Mouse (Mus musculus) heart, postnatal 14 days (tissue): ENCODE results near the gene Limch1. TPM values are rescaled to one million over a fixed set of nuclear protein-coding genes. Genes with fewer than 3 reads are reported as not detected.

ENCODE experiments used
- DNase-seq, 2 experiments: peaks; one replicate each; pipeline ENCODE4 v3.0.0; 2021 to 2022
- intact Hi-C: fragments of 180-260 bp; cut with DNase I; formaldehyde crosslinking; loops from one replicate; pipeline ENCODE4 v1.15.1; 2025
- total RNA-seq, 2 experiments: library from RNA; stranded (reverse); gene quantifications; 2 replicates each; pipeline ENCODE4 v1.2.3; 2021

The Limch1 gene
- total RNA-seq, 2 experiments from 2014 or later: 189 to 196 TPM

DNA sequence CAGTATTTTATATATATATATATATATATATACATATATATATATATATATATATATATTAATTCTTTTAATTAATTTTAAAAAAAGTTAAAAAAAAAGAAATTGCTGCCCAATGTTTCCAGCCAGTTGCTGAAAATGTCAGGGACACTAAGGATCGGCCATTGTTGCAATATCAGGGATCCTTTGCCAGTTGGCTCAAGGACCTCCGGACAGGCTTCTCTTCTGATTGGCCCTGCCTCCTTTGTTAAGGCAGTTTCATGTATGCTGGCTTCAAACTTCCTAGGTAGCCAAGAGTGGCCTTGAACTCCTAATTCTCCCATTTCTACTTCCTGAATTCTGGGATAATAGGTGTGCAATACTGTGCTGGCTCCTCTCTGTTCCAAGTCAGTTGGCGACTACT is 6.3 kb upstream of the Limch1 start:
- no peak for DNase-seq
- intact Hi-C loops: no loop called here

DNA sequence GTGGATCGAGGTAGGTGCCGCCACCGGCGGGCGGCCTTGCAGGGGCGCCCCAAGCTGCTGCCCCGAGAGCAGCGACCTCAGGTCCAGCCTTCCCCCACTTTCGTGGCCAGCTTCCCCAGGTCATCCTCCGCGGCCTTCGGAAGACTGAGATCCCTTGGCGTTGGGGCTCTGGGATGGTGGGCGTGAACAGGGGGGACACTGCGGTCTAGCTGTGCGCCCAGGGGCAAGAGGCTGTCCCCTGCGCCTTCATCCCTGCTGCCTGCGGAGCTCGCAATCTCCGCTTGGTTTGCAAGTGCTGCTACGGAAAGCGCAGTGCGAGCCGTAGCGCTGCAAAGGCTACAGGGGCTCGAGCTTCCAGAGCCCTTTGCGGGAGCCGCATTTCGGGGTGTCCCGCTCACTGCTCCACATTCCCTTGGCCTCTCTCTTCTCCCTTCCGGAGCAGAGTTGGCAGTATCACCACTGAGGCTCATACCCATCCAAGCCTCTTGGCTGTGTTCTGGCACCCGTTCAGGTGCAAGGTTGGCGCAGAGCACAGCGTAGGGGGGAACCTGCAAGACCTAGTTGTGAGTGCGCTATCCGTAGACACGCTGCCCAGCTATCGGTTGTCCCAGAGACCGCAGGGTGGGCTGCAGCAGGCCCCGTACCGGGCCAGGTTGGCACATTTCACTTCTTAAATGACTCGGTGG is 512 bp downstream of the Limch1 start:
- intact Hi-C loops: loop anchor here (5.0 kb wide), 4 partner anchors 34 to 151 kb away; no protein-coding TSS in a partner anchor
- DNase-seq: peak; percentile 64 to 68

DNA sequence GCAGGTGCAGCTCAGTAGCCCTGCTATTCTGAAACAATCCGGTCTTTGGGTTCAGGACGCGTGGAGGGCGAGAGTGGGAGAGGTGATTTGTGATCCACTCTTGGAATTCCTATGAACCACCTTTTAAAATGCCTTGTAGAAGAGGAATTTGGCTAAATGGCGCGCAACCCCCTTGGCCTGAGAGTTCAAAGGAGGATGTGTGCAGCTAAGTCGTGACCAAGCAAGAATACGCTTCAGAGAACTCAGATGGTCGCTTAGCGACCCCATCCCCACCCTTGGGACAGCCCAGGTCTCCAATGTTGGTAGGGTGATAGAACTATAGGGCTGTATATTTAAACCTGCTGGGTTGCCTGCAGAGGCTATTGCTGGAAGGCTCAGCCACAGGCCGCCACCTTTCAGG is 1.1 kb downstream of the Limch1 start:
- no peak for DNase-seq
- intact Hi-C loops: loop anchor here (5.0 kb wide), 4 partner anchors 34 to 151 kb away; no protein-coding TSS in a partner anchor

DNA sequence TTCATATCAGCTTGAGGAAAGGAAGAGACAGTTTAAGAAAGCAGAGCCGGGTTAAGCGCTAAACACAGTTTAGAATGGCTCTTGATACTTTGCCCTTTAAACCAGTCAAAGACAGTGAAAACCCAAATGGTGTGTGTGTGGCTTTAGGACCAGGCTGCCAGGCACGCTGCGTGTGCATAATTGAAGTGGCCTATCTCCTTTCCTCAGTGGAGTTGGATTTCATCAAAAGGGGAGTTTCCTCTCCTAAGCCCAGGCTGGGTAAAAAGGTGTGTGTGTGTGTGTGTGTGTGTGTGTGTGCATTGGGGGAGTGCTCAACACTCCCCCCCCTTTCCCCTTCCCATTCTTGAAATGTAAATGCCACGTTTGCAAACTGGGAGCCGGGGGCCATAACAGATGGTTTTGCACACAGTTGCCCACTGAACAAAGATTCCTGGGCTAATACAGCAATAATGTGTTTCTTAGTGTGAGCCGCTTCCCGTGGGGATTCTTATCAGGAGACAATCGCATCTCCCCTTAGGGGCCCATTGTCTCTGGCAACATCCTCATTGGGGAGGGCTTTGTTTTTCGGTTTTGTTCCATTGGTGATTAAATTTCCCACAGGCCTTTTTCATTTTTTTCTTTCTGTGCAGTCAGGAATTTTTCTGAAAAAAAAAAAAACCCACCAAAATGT is 2.3 kb downstream of the Limch1 start:
- peak; percentile 25 to 26 for DNase-seq
- intact Hi-C loops: loop anchor here (5.0 kb wide), 4 partner anchors 36 to 149 kb away; no protein-coding TSS in a partner anchor

DNA sequence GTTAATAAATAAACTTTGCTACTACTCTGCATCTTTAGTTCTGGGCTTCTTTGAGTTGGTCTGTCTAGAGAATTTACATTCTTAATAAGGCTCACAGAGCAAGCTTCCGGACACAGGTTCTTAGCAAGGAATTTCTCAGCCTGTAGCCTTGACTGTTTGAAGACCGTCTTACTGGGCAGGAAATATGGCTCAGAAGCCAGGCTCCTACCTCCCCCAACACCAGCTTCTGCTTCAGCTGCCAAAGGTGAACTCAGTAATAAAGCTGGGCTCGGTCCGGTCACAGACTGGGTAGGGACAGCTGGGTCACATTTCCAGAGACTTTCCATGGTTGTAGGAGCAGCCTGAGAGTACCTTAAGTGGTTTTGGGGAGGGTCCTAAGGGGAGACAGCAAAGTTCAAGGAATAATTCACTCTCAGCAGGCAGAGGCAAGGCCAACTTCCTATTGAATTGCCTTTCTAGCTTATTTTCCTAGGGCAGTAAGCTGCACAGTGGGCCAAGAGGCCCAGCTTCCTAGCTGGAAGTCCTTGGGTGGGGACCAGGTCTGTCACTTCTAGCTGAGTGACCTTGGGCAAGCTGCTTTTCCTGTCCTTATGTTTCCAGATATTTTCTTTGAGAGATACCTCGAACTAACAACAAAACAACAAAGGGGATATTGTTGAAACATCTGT is 3.0 kb downstream of the Limch1 start:
- DNase-seq: peak; percentile 40 to 46
- intact Hi-C loops: loop anchor here (5.0 kb wide), 4 partner anchors 36 to 149 kb away; no protein-coding TSS in a partner anchor

DNA sequence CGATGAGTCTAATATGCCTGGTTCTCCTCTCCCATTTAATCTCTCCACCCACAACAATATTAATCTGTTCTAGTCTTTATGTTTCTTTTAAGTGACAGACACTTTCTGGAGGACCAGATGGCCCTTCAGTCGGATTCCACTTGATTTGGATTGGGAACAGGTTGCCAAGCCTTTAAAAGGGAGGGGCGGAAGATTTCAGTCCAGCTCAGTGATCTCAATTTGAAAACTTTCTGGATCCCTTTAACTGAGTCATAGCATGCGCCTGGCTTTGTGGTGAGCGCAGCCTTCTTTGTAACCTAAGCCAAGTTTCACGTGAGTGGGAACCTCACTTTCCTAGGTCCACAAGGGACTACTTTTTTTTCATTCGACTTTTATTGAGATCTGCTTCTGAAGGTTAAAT is 5.0 kb downstream of the Limch1 start:
- DNase-seq: peak in 1 of 2 experiments; percentile 26
- intact Hi-C loops: no loop called here

DNA sequence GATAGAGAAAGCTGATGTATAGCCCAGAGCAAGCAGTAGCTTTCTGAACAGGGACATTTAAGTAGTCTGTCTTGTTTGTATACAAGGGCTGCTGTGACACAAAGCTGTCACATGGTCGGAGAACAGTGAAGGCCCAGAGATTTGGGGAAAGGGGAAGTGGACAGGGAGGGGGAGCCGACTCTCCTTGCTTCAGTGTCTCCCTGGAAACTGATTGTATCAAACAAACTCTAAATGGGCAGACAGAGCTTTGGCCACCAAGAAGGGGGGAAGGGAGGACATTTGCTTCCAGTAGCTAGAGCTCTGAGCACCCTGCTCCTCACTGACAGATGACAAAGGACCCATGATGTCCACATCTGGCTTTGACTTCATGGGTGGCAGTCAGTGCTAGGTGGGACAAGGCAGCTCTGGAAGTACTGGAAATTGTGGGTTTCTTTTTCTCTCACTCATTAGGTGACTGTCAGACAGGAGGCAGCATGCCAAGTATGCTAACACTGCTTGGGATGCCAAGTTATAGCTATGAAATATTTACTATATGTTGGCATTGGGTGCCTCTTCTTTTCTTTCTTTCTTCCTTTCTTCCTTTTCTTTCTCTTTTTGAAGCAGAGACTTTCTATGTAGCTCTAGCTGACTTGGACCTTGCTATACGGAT is 5.8 kb downstream of the Limch1 start:
- intact Hi-C loops: no loop called here
- DNase-seq: no peak

DNA sequence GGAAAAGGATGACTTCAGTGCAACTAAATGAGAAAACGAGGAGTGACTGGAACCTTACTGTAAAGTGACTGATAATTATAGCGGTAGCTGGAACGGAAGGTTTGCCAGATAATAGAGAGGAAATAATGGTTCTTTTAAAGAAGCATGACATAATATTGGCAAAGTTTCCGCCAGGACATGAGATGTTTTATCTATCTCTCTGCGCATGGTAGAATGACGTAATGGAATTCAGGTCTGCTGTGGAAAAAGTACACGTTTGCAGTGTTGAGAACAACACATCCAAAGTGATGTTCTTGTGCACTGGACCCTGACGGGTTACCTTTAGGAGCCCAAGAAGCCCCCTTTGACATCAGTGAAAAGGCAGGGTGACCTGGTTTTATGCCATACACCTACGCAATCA is 8.0 kb downstream of the Limch1 start:
- no peak for DNase-seq
- intact Hi-C loops: no loop called here

DNA sequence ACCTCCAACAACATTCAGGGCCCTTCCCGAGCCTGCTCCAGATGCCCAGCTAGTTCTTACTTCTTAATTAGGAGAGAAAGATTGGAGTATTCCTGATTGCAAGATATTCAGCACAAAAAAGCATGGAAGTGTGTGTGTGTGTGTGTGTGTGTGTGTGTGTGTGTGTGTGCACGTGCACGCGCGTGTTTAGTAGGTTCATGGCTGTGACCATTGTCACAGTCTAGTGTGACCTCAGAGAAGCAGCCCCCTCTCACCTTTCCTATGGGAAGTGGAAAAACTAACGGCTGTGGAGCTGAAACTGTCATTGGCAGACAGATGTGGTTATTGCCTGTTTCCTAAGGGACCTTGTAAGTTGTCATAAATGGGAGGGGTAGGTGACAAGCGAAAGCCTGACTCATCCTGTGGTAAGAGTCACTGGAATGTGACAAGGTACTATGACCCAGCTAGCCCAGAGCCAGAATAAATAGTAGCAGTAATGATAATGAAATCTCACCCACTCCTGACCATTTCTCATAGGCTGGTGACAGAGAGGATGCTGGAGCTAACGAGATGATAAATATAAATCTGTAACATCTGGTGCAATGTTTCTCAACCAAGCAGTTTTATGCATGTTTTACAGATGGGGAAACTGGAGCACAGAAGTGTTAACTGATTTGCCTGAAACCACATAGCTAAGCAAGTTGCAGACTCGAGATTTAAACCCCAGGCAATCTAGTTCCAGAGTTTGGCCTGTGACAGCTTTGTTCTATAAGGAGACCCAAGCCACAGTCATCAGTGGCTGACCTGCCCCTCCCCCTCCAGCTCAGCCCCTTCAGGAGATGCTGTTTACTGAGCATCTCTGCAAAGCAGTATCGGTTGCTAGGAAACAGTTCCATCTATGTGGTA is 11.4 kb downstream of the Limch1 start:
- intact Hi-C loops: no loop called here
- no peak for DNase-seq

DNA sequence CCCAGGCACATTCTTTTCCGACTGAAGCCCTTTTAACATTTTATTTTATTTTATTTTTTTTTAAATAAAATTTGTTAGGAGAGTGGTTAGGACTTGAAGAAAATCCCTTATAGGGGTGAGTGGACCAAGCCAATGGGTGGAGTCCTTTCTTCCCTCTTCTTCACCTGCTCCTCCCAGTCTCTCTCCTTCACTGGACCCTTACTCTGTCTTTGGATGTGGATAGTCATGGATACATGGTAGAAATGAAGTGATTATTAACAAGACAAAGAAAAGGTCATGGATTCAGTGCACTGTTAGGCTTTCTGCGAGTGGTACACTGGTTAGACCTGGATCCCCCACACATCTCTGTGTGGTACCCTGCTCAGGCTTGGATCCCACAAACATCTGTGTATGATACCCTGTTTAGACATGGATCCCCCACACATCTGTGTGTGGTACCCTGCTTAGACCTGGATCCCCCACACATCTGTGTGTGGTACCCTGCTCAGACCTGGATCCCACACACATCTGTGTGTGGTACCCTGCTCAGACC is 12.1 kb downstream of the Limch1 start:
- intact Hi-C loops: no loop called here
- DNase-seq: no peak

DNA sequence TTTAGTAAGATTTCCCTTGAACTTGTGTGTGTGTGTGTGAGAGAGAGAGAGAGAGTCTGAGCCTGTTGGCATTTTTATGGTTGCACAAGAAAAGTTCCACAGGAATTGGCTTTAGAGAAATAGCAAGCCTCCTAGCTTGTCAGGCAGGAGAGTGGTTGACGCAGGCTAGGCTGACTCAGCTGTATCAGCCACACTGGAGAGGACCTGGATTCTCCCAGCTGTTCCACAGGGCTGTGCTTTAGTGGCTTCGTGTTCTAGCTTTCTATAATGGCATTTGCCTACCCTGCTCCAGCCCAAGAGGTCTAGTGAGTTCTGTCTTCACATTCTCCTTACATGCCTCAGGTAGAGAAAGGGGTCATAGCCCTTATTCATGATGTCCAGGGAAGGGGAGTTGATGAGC is 13.7 kb downstream of the Limch1 start:
- intact Hi-C loops: no loop called here
- DNase-seq: no peak

DNA sequence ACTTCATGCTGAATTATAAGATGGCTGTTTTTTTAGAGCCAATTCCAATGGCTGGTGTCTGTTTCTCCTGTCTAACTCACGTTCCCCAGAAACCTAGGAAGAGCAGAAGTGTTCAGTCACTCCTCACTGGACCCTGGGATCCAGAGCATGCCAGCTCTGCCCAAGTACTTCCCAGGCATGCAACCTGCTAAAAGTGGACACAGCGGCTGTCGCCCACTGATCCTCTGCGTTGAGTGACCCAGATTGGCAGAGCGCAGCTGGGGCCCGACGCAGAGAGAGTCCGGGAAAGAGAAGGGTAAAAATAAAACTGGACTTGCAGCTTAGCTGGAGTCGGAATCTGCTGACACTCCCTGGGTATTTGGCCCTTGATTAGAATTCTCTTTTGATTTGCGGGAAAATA is 15.1 kb downstream of the Limch1 start:
- intact Hi-C loops: loop anchor here (5.0 kb wide), 1 partner anchor 82 kb away; no protein-coding TSS in a partner anchor
- peak; percentile 37 to 48 for DNase-seq

DNA sequence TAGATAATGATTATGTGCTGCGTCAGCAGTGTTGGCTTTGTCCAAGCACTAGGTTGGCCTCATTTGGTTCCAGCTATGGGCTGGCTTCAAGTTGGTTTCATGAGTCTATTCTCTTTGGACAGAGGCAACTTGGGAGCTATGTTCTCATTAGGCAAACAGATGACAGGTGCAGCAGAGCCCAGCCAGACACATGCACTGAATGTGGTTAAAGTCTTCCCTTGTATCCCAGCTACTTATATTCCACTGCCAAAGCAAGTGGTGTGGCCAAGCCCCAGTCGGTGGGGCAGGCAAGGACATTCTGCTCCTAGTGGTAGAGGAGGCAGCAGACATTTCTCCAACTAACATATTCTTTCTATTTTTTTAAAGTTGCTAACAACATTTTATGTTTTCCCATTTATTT is 16.4 kb downstream of the Limch1 start:
- peak in 1 of 2 experiments; percentile 28 for DNase-seq
- intact Hi-C loops: loop anchor here (5.0 kb wide), 1 partner anchor 80 kb away; no protein-coding TSS in a partner anchor

DNA sequence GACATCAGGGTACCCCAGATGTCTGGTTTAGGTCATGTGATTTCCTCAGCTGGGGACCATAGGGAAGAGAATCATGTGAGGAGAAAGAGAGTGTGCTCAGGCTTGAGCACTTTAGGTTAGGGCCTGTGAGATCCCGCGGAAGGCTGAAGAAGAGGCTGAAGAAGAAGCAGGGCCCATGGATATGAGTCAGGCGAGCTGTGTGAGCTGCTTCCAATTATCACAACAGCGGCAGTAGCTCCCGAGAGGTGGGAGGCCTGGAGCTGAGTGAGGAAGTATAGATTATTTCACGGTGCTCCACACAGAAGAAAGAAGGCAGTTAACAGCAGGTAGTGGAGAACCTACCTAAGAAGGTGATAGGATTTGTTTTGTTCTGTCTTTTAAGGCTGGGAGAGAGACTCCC is 18.5 kb downstream of the Limch1 start:
- DNase-seq: no peak
- intact Hi-C loops: loop anchor here (5.0 kb wide), 1 partner anchor 78 kb away; no protein-coding TSS in a partner anchor

DNA sequence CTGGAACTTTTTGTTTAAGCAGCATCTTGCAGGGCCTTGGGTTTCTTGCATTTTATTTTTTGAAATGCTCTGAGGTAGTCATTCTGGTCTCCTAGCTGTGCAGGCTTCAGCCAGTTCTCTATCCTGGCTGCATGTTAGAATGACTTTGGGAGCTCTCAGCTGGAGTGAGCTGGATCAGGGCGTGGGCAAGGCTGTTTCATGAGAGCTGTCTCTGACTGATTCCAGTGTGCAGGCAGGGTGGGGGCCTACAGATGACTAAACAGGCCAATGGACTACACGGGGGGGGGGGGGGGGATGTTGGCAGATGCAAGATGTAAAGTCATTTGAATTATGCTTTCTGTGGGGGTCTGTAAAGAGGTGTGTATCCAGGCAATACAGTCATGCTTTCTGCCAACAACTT is 20.3 kb downstream of the Limch1 start:
- intact Hi-C loops: no loop called here
- DNase-seq: no peak

DNA sequence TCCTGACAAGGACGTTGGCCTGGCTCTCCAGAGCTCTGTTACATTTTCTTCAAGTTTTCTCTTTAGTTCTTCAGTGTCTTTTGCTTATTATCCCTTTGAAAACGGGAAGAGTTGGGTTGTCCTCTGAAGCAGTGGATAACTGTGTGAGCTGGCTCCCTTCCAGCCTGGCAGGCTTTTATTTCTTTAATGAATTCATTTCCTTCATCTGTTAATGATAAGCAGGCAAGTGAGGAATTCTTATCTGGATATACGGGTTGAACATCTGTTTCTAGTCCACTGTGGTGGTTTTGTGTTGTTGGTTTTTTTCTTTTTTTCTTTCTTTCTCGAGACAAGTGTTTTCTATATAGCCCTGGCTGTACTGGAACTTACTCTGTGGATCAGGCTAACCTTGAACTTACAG is 22.4 kb downstream of the Limch1 start:
- intact Hi-C loops: no loop called here
- peak in 1 of 2 experiments; percentile 33 for DNase-seq

DNA sequence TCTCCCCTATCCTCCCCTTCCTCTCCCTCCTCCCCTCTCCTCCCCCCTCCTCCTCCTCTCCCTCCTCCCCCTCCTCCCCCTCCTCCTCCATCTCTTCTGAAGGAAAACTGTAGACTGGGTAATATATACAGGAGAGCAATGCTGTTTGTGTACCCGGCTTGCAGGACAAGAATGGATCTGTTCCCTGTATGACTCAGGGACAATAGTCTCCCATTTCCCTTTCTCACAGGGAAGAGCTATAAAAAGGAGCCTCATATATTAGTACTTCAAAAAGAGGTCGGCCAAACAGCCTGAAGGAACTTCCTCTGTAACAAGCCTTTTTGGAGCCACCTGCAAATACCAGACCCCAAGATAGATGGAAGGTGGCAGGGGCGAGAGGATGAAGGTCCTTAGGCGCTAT is 23.4 kb downstream of the Limch1 start:
- no peak for DNase-seq
- intact Hi-C loops: no loop called here

DNA sequence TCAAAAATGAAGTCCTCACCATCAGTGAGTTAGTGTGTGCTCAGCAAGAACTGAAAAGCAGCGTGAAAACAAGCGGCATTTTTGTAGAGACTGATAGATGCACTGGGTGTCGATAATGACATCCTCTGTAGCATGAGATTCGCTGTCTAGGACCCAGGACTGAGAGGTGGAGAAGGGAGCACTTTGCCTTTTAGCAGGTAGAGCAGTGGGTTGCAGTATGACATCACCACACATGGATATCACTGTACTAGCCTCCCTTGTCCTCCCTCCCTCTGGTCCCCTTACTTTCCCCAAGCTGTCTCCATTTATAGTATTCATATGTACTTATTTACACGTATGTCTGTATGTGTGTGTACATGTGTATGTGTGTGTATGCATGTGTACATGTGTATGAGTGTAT is 23.9 kb downstream of the Limch1 start:
- intact Hi-C loops: no loop called here
- no peak for DNase-seq

DNA sequence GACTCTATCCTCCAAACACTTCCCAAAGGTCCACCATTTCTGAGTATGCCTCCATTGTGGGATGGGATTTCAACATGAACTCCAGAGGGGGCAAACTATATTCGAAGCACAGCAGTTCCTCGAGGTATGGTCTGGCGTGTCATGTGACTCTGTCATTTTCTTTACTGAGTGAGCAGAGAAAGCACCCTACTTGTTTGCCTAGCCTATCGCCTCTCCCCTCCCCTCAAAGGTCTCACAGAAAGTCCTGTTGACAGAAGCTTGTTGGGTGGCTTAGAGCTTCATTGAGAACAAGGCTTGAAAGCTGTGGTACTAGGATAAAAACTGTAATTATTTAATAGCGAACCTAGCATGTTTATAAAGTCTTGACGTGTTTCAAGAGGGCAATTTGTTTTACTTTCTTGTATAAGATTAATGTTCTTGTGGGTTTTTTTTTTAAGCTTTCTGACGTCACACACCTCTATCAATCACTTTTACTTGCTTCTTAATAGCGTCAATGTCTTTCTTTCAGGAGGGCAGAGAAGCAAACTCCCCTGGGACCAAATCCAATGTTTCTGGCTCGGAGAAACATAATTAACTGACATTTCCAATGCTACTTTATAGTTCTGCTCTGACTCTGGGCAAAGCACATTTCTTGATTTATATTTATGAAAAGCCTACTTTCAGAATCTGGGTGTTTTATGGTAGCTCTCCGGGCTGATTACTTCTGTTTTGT is 32.5 kb downstream of the Limch1 start:
- intact Hi-C loops: no loop called here
- DNase-seq: no peak
